Mouse (Mus musculus) bone marrow, adult 2 months (tissue): ENCODE measurements at regions not wholly inside any gene's neighbourhood (a gene's known extent, or its start where the extent isn't known, plus 50 kb on each side); places are given as distances from the start of the nearest gene placed in this dataset.

ENCODE experiments used
- CTCF ChIP-seq: fragments of 200-500 bp; IDR thresholded peaks from 2 replicates; pipeline ENCODE4 v1.5.1; 2011; ENCODE audit warnings: low read length, control low read depth; ENCODE audit not compliant: control insufficient read depth, insufficient read depth
- POLR2A ChIP-seq: fragments of 200-500 bp; IDR thresholded peaks from 2 replicates; pipeline ENCODE4 v1.6.1; 2011; ENCODE audit warnings: low read depth, mild to moderate bottlenecking, control low read depth, low read length, borderline replicate concordance; ENCODE audit not compliant: control insufficient read depth

- peak; percentile 22; the same call in 1 of the 2 replicates for TF ChIP-seq CTCF
- TF ChIP-seq POLR2A: no peak
These were observed 281.5 kb downstream of the Dhx15 start for GRCm38 (mm10) chr5:51908861-51909260.
